Mouse (Mus musculus) bone marrow, adult 2 months (tissue): ENCODE measurements around the gene Mocs1.

Source experiments
- CTCF ChIP-seq: fragments of 200-500 bp; IDR thresholded peaks from 2 replicates; pipeline ENCODE4 v1.5.1; 2011; ENCODE audit warnings: low read length, control low read depth; ENCODE audit not compliant: control insufficient read depth, insufficient read depth
- POLR2A ChIP-seq: fragments of 200-500 bp; IDR thresholded peaks from 2 replicates; pipeline ENCODE4 v1.6.1; 2011; ENCODE audit warnings: low read depth, mild to moderate bottlenecking, control low read depth, low read length, borderline replicate concordance; ENCODE audit not compliant: control insufficient read depth

- TF ChIP-seq POLR2A (no peak), CTCF (no peak)
These were observed 8.3 kb upstream of the Mocs1 start for GRCm38 (mm10) chr17:49419813-49420212.
